Mouse (Mus musculus): ENCODE data around the gene Nr1h2. TPM values are rescaled to one million over a fixed set of nuclear protein-coding genes. Genes with fewer than 3 reads are reported as not detected.

The Nr1h2 gene
- total and polyA plus RNA-seq, 3 experiments: 49.7 to 84.8 (median 53.7) TPM

- H3K27me3 ChIP-seq (ENCODE audit: control insufficient read depth, insufficient read depth, low read length): peaks cover 9% of the 10 kb centered on the region
- H3K9ac ChIP-seq (ENCODE audit: low read depth, low read length): no peak overlapping the region
- peaks cover 1% of the 10 kb centered on the region; the same call in 1 of the 2 replicates for H3K4me1 ChIP-seq (ENCODE audit: control insufficient read depth, insufficient read depth, low read length)
- no peaks in the 10 kb centered on the region for H3K79me2 ChIP-seq (replicated peaks; ENCODE audit: control insufficient read depth, insufficient read depth, low read length)
- peak; percentile 70 to 80 for DNase-seq
- 2% methylated on average over 22 of the region's 22 CpGs for WGBS
- no peak for TF ChIP-seq POLR2A (IDR thresholded peaks at IDR 0.05; ENCODE audit: insufficient read depth, low read depth, low read length)
- no peak for TF ChIP-seq CTCF (IDR thresholded peaks at IDR 0.05)
- no peak for TF ChIP-seq EP300 (IDR thresholded peaks at IDR 0.05; ENCODE audit: insufficient read depth, low read depth, low read length)
- no peaks in the 10 kb centered on the region for H3K36me3 ChIP-seq (ENCODE audit: control insufficient read depth, insufficient read depth, low read length)
- H3K27ac ChIP-seq: no peak overlapping the region
- no peak overlapping the region for H3K4me3 ChIP-seq
- intact Hi-C loops (cut with DNase I): no loop called here
These were observed 40.0 kb upstream of the Nr1h2 start for GRCm38 (mm10) chr7:44593775-44594174.

DNA sequence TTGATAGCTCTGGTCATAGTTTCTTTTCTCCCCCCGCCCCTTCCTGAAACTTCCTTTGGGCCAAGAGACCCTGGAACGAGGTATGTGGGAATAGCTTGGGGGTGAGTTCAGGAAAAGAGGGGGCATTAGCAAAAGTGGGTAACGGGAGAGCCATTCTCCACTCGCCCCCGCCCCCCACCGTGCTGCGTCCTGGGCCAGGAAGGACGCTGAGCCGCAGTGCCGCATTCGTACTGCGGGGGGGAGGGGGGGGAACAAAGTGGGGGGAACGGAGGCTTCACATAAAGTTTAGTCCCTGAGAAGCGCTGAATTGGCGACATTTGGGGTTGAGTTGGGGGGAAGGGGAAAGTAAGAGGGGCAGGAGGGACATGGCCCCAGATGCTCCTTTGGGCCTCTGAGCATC is 39.3 kb upstream of the Nr1h2 start:
- 7% methylated on average over 15 of the region's 15 CpGs for WGBS
- intact Hi-C loops (cut with DNase I): no loop called here
- Histone ChIP-seq H3K79me2 (replicated peaks; ENCODE audit: control insufficient read depth, insufficient read depth, low read length) (no peaks in the 10 kb centered on the region), H3K27ac (no peak overlapping the region), H3K4me3 (no peak overlapping the region), H3K36me3 (ENCODE audit: control insufficient read depth, insufficient read depth, low read length) (no peaks in the 10 kb centered on the region), H3K4me1 (ENCODE audit: control insufficient read depth, insufficient read depth, low read length) (peaks cover 1% of the 10 kb centered on the region; the same call in 1 of the 2 replicates), H3K27me3 (ENCODE audit: control insufficient read depth, insufficient read depth, low read length) (peaks cover 9% of the 10 kb centered on the region), H3K9ac (ENCODE audit: low read depth, low read length) (no peak overlapping the region)
- TF ChIP-seq CTCF (IDR thresholded peaks at IDR 0.05): no peak
- no peak for TF ChIP-seq POLR2A (IDR thresholded peaks at IDR 0.05; ENCODE audit: insufficient read depth, low read depth, low read length)
- TF ChIP-seq EP300 (IDR thresholded peaks at IDR 0.05; ENCODE audit: insufficient read depth, low read depth, low read length): no peak
- DNase-seq: no peak

DNA sequence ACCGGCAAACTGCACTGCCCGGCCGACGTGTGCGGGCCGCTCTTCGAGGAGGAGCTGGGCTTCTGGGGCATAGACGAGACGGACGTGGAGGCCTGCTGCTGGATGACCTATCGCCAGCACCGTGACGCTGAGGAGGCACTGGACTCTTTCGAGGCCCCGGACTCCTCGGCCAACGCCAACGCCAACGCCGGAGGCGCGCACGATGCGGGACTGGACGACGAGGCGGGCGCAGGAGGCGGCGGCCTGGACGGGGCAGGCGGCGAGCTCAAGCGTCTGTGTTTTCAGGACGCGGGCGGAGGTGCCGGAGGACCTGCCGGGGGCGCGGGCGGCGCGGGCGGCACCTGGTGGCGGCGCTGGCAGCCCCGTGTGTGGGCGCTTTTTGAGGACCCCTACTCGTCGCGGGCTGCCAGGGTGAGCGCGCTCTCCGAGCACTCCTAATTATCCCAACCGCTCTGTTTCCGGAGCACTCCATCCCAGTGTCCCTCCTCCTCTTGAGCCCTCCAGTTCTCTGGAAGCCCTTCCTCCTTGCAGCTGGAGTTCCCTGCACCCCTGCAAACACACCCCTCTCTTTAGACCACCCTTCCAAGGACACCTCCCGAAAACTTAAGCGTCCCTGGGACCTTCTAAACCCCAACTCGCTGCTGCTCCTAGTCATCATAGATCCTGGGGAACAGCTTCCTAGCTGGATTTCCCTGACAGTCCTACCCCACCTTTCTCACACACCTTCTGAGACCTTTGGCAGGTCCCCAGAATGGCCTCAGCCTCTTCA is 37.8 kb upstream of the Nr1h2 start:
- peak overlapping the region; percentile 31 for H3K4me3 ChIP-seq
- H3K36me3 ChIP-seq (ENCODE audit: control insufficient read depth, insufficient read depth, low read length): no peaks in the 10 kb centered on the region
- peaks cover 14% of the 10 kb centered on the region for H3K27me3 ChIP-seq (ENCODE audit: control insufficient read depth, insufficient read depth, low read length)
- H3K9ac ChIP-seq (ENCODE audit: low read depth, low read length): peak overlapping the region; percentile 3; the same call in 1 of the 2 replicates
- TF ChIP-seq POLR2A (IDR thresholded peaks at IDR 0.05; ENCODE audit: insufficient read depth, low read depth, low read length): no peak
- TF ChIP-seq CTCF (IDR thresholded peaks at IDR 0.05): no peak
- TF ChIP-seq EP300 (IDR thresholded peaks at IDR 0.05; ENCODE audit: insufficient read depth, low read depth, low read length): no peak
- intact Hi-C loops (cut with DNase I): no loop called here
- no peak overlapping the region for H3K27ac ChIP-seq
- H3K4me1 ChIP-seq (ENCODE audit: control insufficient read depth, insufficient read depth, low read length): peaks cover 1% of the 10 kb centered on the region; the same call in 1 of the 2 replicates
- no peaks in the 10 kb centered on the region for H3K79me2 ChIP-seq (replicated peaks; ENCODE audit: control insufficient read depth, insufficient read depth, low read length)
- DNase-seq: no peak
- 1% methylated on average over 60 of the region's 60 CpGs for WGBS

DNA sequence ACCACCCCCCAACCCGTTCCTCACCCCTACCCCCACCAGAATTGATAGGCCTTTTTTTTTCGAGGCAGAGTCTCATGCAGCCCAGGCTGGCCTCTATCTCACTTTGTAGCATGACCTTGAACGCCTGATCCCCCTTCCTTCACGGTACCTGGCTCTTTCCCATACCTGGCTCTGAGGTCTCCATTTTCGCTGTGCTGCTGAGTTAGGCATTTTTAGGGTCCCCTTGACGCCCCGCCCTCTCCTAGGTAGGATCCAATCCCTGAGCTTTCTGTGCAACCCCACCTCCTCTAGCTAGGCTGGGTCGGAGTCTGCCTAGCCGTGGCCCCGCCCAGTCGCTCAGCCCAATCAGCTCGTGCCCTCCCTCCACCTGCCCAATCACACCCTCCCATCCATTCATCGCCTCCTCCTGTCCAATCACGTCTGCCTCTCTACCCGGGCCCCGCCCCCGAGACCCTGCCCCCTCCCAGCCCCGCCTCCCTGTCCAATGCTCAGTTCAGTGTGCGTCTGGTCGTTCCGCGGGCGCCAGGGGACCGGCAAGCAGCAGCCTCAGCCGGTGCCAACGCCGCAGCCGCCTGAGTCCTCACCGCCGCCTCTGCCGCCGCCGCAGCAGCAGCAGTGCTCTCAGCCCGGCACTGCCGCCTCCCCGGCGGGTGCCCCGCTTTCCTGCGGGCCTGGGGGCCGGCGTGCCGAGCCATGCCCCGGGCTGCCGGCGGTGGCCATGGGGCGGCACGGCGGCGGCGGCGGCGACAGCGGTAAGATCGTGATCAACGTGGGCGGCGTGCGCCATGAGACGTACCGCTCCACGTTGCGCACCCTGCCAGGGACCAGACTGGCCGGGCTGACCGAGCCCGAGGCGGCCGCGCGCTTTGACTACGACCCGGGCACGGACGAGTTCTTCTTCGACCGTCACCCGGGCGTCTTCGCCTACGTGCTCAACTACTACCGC is 36.9 kb upstream of the Nr1h2 start, which contains the start of gene Kcnc3:
Gene Kcnc3 (plus strand): TSS at position 263 of the 946 bp plus-strand sequence.
- 1% methylated on average over 80 of the region's 80 CpGs for WGBS
- peak; percentile 71 to 87 for DNase-seq
- H3K4me3 ChIP-seq: peak within 1 kb of the TSS; percentile 31
- intact Hi-C loops (cut with DNase I): no loop called here
- no peaks in the 10 kb centered on the region for H3K79me2 ChIP-seq (replicated peaks; ENCODE audit: control insufficient read depth, insufficient read depth, low read length)
- H3K27ac ChIP-seq: no peak within 1 kb of the TSS
- H3K27me3 ChIP-seq (ENCODE audit: control insufficient read depth, insufficient read depth, low read length): peaks cover 14% of the 10 kb centered on the region
- peaks cover 1% of the 10 kb centered on the region; the same call in 1 of the 2 replicates for H3K4me1 ChIP-seq (ENCODE audit: control insufficient read depth, insufficient read depth, low read length)
- no peaks in the 10 kb centered on the region for H3K36me3 ChIP-seq (ENCODE audit: control insufficient read depth, insufficient read depth, low read length)
- TF ChIP-seq CTCF (IDR thresholded peaks at IDR 0.05) (no peak), EP300 (IDR thresholded peaks at IDR 0.05; ENCODE audit: insufficient read depth, low read depth, low read length) (no peak), POLR2A (IDR thresholded peaks at IDR 0.05; ENCODE audit: insufficient read depth, low read depth, low read length) (no peak)
- H3K9ac ChIP-seq (ENCODE audit: low read depth, low read length): peak within 1 kb of the TSS; percentile 51

DNA sequence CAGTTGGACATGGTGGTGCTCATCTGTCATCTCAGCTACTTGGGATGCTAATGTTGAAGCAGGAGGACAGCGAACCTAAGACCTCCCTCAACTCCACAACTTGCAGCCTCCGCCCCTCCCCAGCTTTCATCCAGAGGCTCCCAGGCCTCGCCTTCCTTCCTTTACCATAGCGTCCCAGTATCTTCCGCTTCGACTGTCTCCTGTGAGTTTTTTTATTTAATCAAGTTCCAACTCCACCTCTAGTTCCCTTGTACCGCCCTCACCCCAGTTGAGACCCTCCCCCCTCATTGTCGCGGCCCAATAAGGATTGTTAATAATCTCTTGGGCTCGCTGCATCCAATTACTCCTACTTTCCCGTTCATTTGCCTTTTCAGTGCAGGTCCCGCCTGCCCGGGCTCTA is 36.2 kb upstream of the Nr1h2 start:
- H3K9ac ChIP-seq (ENCODE audit: low read depth, low read length): no peak overlapping the region
- TF ChIP-seq POLR2A (IDR thresholded peaks at IDR 0.05; ENCODE audit: insufficient read depth, low read depth, low read length): no peak
- TF ChIP-seq CTCF (IDR thresholded peaks at IDR 0.05): no peak
- no peak for TF ChIP-seq EP300 (IDR thresholded peaks at IDR 0.05; ENCODE audit: insufficient read depth, low read depth, low read length)
- H3K27me3 ChIP-seq (ENCODE audit: control insufficient read depth, insufficient read depth, low read length): peaks cover 14% of the 10 kb centered on the region
- DNase-seq: no peak
- H3K4me1 ChIP-seq (ENCODE audit: control insufficient read depth, insufficient read depth, low read length): peaks cover 1% of the 10 kb centered on the region; the same call in 1 of the 2 replicates
- no peaks in the 10 kb centered on the region for H3K79me2 ChIP-seq (replicated peaks; ENCODE audit: control insufficient read depth, insufficient read depth, low read length)
- H3K4me3 ChIP-seq: no peak overlapping the region
- intact Hi-C loops (cut with DNase I): no loop called here
- no peak overlapping the region for H3K27ac ChIP-seq
- 12% methylated on average over 13 of the region's 13 CpGs for WGBS
- no peaks in the 10 kb centered on the region for H3K36me3 ChIP-seq (ENCODE audit: control insufficient read depth, insufficient read depth, low read length)

Measured in heart, adult 2 months (tissue).